Mouse (Mus musculus) spleen, adult 10 weeks (tissue): ENCODE measurements around the gene Taf15. TPM values are rescaled to one million over a fixed set of nuclear protein-coding genes. Genes with fewer than 3 reads are reported as not detected.

ENCODE experiments used
- polyA plus RNA-seq: library from polyadenylated mRNA; stranded (reverse); fragments of 350-450 nt; fragmentation: Illumina TruSeq; extraction: RNeasy Lipid Tissue Mini Kit (QIAGEN cat#74804); gene quantifications from one replicate; pipeline ENCODE4 v1.2.3, GENCODE M21; 2015; ENCODE audit warnings: low replicate concordance; ENCODE audit not compliant: insufficient read depth

Taf15 gene
- polyA plus RNA-seq: 159 TPM

GRCm38 (mm10) chr11:83472324-83473234, at the start of gene Taf15:
Gene Taf15 (plus strand): TSS chr11:83473086.

GRCm38 (mm10) chr11:83429355-83429754, 43.5 kb upstream of the Taf15 start, which contains the start of gene Gas2l2:
Gene Gas2l2 (minus strand): TSS chr11:83429455.

GRCm38 (mm10) chr11:83437377-83437776, 35.5 kb upstream of the Taf15 start, which contains the start of gene 1700020L24Rik:
Gene 1700020L24Rik (plus strand): TSS chr11:83437677.

GRCm38 (mm10) chr11:83462711-83463244, 10.1 kb upstream of the Taf15 start, which contains the start of gene Mmp28:
Gene Mmp28 (minus strand): TSS chr11:83463071.

GRCm38 (mm10) chr11:83522075-83522474, 49.2 kb downstream of the Taf15 start, which contains the start of gene Heatr9:
Gene Heatr9 (minus strand): TSS chr11:83522175.

GRCm38 (mm10) chr11:83530360-83530759, 57.5 kb downstream of the Taf15 start, which contains the start of gene Ccl5:
Gene Ccl5 (minus strand): TSS chr11:83530518.

Other genes with a start within 250 kb of the Taf15 start
- 12.9 TPM for gene Slfn14, start 186.4 kb upstream of the Taf15 start, polyA plus RNA-seq
- gene Ap2b1, start 174.1 kb upstream of the Taf15 start, polyA plus RNA-seq: 105 TPM
- gene Pex12, start 170.5 kb upstream of the Taf15 start, polyA plus RNA-seq: 14.9 TPM
- 0.10 TPM for gene Rasl10b, start 63.9 kb upstream of the Taf15 start, polyA plus RNA-seq
- not detected for gene Gas2l2, start 43.6 kb upstream of the Taf15 start, polyA plus RNA-seq
- not detected for gene 1700020L24Rik, start 35.4 kb upstream of the Taf15 start, polyA plus RNA-seq
- 2.4 TPM for gene Mmp28, start 10.0 kb upstream of the Taf15 start, polyA plus RNA-seq
- 2.9 TPM for gene Heatr9, start 49.1 kb downstream of the Taf15 start, polyA plus RNA-seq
- gene Ccl5, start 57.4 kb downstream of the Taf15 start, polyA plus RNA-seq: 219 TPM
- gene Ccl9, start 105.5 kb downstream of the Taf15 start, polyA plus RNA-seq: 33.6 TPM
- 72.6 TPM for gene Ccl6, start 120.0 kb downstream of the Taf15 start, polyA plus RNA-seq
- not detected for gene Rpl9-ps1, start 172.5 kb downstream of the Taf15 start, polyA plus RNA-seq
- gene Ccl3, start 176.3 kb downstream of the Taf15 start, polyA plus RNA-seq: 3.9 TPM
- gene Ccl4, start 189.5 kb downstream of the Taf15 start, polyA plus RNA-seq: 2.9 TPM
- 56.3 TPM for gene Wfdc17, start 230.9 kb downstream of the Taf15 start, polyA plus RNA-seq
- 0.51 TPM for gene Wfdc18, start 235.9 kb downstream of the Taf15 start, polyA plus RNA-seq